Mouse (Mus musculus) urinary bladder, postnatal 10 days (tissue): ENCODE data around the gene Phkb.

Experiments
- DNase-seq: peaks from one replicate; pipeline ENCODE4 v3.0.0; 2022; ENCODE audit warnings: low spot score

Gene Phkb

GRCm38 (mm10) chr8:85944820-85945219 lies 104.1 kb downstream of the Phkb start:
- DNase-seq, result no peak

GRCm38 (mm10) chr8:85958391-85958790 lies 117.6 kb downstream of the Phkb start:
- no peak for DNase-seq

GRCm38 (mm10) chr8:85959880-85960279 lies 119.1 kb downstream of the Phkb start:
- DNase-seq, result no peak

- DNase-seq, result no peak
These were observed 136.9 kb downstream of the Phkb start for GRCm38 (mm10) chr8:85977588-85978077.

GRCm38 (mm10) chr8:85992911-85993310 lies 152.2 kb downstream of the Phkb start:
- no peak for DNase-seq

- no peak for DNase-seq
These were observed 152.9 kb downstream of the Phkb start for GRCm38 (mm10) chr8:85993661-85994060.

GRCm38 (mm10) chr8:85995971-85996370 lies 155.2 kb downstream of the Phkb start:
- DNase-seq, result no peak

- no peak for DNase-seq
These were observed 165.7 kb downstream of the Phkb start for GRCm38 (mm10) chr8:86006485-86006884.

GRCm38 (mm10) chr8:86016806-86017205 lies 176.0 kb downstream of the Phkb start:
- DNase-seq, result no peak

- no peak for DNase-seq
These were observed 188.0 kb downstream of the Phkb start for GRCm38 (mm10) chr8:86028646-86029312.

- no peak for DNase-seq
These were observed 188.7 kb downstream of the Phkb start for GRCm38 (mm10) chr8:86029451-86029850.

GRCm38 (mm10) chr8:86034662-86035365 lies 194.1 kb downstream of the Phkb start:
- DNase-seq, result no peak

GRCm38 (mm10) chr8:86035371-86035770 lies 194.6 kb downstream of the Phkb start:
- no peak for DNase-seq

GRCm38 (mm10) chr8:86038462-86038861 lies 197.7 kb downstream of the Phkb start:
- DNase-seq, result no peak

GRCm38 (mm10) chr8:86042049-86042448 lies 201.3 kb downstream of the Phkb start:
- no peak for DNase-seq

GRCm38 (mm10) chr8:86050882-86051281 lies 210.1 kb downstream of the Phkb start:
- DNase-seq, result no peak

GRCm38 (mm10) chr8:86052003-86052402 lies 211.2 kb downstream of the Phkb start:
- no peak for DNase-seq

GRCm38 (mm10) chr8:86058618-86059017 lies 217.9 kb downstream of the Phkb start:
- no peak for DNase-seq

- no peak for DNase-seq
These were observed 218.4 kb downstream of the Phkb start for GRCm38 (mm10) chr8:86059130-86059529.

GRCm38 (mm10) chr8:86063411-86063810 lies 222.7 kb downstream of the Phkb start:
- no peak for DNase-seq

GRCm38 (mm10) chr8:86079433-86079832 lies 238.7 kb downstream of the Phkb start:
- DNase-seq, result no peak

GRCm38 (mm10) chr8:86083346-86083745 lies 242.6 kb downstream of the Phkb start:
- no peak for DNase-seq

GRCm38 (mm10) chr8:86086791-86087190 lies 246.0 kb downstream of the Phkb start:
- no peak for DNase-seq

GRCm38 (mm10) chr8:86087468-86087867 lies 246.7 kb downstream of the Phkb start:
- no peak for DNase-seq
